Mouse (Mus musculus): ENCODE measurements around the gene Mrpl47. TPM values are rescaled to one million over a fixed set of nuclear protein-coding genes. Genes with fewer than 3 reads are reported as not detected.
A peak's percentile ranks its signal among the peaks of the same experiment; 100 is the strongest.
"Not testable (repeated sequence)": the region's sequence is repeated elsewhere in the genome, so short reads cannot be mapped to it uniquely, and the experiment has no call there.

The Mrpl47 gene
- polyA plus RNA-seq, 2 experiments from 2014 or later = 17.0 to 23.7 TPM

DNA sequence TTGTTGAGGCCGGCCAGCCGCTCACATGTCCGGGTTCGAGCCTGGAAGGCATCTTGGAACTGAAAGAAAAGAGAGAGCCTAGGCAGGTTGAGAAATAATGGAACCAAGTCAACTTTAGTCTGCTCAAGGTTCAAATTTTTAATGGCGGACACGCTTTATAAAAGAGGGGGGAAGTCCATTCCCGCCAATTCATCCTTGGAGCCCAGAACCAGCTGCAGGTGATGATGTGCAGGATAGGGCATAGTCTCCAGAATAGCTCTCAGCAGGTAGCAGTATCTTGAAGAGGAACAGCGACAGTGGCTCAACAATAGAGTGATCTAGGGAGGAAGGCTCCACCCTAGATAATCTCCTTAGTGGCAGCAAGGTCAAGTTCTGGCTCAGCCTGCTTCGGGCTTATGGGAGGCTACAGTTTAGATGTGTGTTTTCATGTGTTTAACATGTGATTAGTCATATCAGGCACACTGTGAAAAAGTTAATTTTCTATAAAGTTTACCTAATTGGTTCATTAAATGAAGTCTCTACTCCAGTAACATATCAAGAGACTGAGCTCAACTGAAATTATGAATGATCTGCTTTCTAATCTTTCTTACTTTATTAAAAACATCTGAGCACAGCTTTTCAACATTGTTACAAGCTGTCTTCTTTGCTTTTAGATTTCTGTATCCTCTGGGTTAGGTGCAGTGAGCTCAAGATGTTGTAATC lies 31.6 kb downstream of the Mrpl47 start, which contains the start of gene Actl6a:
Gene Actl6a (plus strand): TSS at position 652 of the 702 bp plus-strand sequence.
- ATAC-seq = not testable (repeated sequence)

DNA sequence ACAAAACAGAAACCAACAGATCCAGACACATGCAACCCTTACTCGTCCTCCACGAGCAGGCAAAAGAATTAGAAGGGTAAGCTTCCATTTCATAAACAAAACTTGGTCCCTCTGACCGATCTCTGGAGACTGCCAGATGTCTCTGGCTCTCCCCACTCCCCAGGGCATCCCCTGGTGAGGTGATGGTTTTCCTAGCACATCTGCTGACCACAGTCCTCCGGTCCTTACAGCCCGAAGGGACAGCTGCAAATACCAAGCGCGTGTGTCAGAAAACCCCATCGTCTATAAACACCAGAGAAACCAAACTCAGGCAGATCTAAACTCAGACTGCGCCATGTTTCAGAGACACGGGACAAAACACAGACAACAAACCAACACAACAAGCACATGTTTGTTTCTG lies 32.8 kb downstream of the Mrpl47 start:
- not testable (repeated sequence) for ATAC-seq

DNA sequence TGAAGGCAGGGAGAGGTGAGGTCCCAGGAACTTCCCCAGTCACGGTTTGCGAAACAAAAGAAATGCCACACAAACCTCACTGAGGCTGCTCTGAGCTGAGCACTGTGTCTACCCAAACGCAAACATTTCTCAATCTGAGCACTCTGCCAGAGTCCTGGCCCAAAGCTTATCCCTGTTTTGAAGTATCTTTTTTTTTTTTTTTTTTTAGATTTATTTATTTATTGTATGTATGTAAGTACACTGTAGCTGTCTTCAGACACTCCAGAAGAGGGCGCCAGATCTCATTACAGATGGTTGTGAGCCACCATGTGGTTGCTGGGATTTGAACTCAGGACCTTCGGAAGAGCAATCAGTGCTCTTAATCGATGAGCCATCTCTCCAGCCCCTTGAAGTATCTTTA lies 33.4 kb downstream of the Mrpl47 start:
- ATAC-seq = not testable (repeated sequence)

DNA sequence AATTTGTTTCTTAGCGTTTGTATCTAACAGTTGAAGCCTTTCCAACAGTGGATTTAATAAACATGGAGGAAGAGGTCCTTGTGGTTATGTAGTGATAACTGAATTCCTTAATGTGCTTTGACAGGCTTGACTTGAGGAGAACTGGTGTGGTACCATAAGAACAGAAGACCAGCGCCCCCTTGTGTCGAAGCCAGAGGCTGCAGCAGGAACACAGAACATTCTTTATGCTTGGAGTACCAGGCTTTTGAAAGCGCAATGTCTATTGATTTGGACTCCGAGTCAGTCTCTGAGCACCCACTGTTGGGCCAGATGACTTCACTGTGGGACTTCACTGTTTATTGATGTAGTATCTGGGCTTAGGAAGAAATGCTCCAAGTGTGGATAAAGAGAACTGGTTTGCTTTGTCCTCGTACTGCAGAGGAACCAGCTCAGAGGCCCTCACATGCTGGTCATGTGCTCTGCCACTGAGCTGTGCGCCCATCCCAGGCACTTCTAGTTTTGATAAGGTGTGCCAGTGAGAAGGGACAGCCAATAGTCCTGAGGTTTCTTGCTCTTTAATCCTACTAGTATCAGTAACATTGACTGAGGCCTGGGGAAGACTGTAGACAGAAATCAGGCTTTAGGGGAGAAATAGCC lies 39.1 kb downstream of the Mrpl47 start:
- ATAC-seq = peak; percentile 86

DNA sequence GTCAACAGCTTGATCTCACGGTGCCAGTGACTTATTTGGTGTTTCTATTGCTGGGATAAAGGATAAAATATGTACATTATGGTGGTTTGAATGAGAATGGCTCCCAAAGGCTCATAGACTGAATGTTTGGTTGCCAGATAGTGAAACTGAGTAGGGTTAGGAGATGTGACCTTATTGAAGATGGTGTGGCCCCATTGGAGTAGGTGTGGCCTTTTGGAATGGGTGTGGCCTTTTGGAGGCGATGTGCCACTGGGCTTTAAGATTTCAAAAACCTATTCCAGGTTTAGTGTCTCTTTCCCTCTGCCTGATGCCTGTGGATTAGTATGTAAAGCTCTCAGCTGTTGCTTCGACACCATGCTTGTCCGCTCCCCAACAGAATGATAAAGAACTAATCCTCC lies 41.8 kb downstream of the Mrpl47 start:
- ATAC-seq = no peak

DNA sequence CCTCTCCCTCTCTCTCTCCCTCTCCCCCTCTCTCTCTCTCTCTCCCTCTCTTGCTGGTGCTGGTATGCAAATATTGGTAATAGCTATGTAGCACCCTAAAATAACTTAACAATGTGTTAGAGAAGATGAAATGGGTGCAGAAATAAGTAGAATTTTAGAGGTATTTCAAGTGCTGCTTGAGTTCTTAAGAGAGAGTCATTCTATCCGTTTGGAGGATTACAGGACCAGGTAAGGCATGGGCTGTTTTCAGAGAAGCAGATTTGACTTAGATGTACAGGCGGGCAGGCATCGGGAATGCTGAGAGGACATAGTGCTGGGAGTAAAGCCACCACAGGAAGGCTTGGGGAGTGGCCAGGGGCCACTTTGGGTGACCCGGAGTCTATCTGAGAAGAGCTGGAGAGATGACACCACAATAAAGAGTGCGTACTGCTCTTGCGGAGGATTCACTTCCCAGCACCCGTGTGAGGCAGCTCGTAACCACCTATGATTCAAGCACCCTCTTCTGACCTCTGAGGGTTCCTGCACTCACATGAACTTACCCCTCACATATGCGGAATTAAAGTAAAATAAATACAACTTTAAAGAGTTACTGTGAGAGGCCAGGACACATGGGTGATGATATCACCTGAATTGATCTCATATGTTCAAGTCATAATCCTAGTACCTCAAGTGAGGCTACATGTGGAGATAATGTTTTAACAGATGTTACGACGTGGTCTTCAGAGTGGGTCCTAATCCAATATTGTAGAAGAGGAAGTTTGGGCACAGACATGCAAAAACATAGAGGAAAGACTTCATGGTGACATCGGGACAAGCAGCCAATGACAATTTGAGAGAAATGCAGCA lies 42.4 kb downstream of the Mrpl47 start:
- ATAC-seq = no peak

DNA sequence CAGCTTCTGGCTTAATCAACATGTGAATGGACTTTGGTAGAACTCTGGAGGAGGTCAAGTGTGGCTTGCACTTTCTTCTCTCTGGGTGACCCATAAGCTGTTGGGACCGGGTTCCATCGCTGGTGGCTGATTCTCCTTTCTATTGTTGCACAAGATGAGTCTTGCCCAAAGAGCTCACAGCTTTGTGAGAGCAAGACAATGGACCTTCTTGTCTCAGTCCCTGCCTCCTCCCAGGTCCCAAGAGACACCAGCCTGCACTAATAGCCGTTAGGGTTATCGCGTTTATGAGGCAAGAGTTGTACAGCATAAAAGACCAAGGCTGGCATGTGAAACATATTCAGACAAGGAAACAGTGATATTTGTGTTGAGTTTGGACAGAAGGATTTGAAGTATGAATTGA lies 43.2 kb downstream of the Mrpl47 start:
- ATAC-seq = no peak

DNA sequence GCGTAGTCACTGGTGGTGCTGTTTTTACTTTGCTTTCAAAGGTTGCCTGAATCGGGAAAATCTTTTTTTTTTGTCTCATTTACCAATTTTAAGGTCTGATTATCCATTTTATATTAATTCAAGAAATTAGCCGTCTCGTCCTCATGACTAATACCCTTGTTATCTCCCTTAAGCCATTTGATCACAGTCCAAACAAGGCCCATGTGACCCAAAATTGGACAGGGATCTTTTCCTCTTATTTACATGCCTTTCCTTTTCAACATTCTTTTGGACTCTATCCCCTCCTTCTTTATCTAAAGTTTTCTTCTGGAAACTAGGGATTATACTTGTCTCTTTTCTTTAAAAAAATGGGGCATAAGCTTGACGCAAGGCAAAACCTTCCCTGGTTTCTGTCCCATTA lies 45.6 kb downstream of the Mrpl47 start:
- no peak for ATAC-seq

DNA sequence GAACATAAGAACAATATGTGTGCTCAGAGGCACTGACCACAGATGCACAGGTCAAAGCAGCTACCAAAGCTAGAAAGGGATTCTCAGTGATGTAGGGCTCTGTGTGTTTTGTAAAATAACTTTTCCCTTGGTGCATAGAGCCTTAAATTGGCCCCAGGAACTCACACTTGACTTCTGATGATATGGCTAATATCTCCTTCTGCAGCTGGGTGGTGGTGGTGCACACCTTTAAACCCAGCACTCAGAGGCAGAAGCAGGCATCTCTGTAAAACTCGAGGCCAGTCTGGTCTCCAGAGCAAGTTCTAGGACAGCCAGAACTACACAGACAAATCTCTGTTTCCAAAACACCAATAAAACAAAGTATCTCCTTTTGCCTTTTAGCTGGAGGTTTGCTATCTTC lies 46.5 kb downstream of the Mrpl47 start:
- ATAC-seq = no peak

DNA sequence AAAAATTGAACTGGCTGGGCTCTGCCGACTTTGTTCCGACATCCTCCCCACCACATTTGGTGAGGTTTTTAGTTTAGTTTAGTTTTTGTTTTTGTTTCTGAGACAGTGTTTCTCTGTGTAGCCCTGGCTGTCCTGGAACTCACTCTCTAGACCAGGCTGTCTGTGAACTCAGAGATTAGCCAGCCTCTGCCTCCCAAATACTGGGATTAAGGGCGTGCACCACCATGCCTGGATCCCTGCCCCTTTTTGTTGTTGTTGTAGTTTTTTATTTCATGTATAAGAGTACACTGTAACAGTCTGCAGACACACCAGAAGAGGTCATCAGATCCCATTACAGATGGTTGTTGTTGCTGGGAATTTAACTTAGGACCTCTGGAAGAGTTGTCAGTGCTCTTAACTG lies 47.4 kb downstream of the Mrpl47 start:
- no peak for ATAC-seq

DNA sequence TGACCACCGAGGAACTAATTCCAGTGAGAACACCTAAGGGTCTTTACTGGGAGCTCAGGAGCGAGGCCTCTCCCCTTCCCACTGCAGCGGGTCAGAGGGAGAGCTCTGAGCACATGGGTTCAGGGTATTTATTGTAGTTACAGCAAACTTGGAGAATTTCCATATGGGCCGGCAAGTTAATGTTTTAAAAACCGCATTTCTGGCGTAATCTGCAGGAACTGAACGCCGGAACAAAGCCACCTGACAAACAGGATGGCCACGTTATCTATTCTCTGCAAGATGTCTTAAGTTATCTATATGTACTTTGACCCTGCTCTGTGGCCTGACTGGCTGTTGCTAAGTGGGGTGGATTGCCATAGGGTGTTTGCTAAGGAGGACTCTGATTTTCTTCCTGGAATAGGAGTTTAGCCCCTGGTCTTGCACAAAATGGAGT lies 47.8 kb downstream of the Mrpl47 start:
- ATAC-seq = no peak

DNA sequence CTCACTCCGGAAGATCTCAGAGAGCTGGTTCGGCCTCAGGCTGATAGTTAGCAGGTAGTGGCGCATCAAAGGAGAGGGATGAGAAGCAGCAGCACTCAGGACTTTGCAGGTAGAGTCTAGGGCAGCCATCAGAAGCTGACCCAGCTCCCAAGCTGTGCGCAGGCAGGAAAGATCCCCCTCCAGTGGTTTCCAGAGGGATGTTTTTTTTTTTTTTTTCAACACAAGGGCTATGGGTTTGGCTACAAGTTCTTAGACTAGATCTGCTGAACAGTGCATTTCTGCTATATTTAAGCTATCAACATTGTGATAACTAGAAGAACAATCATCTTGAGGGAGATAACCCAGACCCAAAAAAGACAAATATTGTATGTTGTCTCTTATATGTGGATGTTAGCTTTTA lies 50.2 kb downstream of the Mrpl47 start:
- no peak for ATAC-seq

DNA sequence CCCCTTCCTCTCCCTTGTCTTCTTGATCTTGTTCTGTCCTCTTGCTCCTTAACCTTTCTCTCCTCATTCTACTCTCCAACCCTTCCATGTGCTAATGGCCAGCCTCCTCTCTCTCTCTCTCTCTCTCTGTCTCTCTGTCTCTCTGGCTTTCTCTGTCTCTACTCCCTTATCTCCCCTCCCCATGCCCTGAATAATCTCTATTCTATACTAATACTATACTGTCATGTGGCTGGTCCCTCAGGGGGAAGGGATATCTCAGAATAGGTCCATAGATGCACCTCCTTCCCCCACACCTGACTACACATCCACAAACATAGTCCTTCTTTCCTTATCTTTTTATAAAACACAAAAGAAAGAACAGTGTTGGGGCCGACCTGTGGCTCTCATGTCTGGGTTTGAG lies 50.9 kb downstream of the Mrpl47 start:
- no peak for ATAC-seq

DNA sequence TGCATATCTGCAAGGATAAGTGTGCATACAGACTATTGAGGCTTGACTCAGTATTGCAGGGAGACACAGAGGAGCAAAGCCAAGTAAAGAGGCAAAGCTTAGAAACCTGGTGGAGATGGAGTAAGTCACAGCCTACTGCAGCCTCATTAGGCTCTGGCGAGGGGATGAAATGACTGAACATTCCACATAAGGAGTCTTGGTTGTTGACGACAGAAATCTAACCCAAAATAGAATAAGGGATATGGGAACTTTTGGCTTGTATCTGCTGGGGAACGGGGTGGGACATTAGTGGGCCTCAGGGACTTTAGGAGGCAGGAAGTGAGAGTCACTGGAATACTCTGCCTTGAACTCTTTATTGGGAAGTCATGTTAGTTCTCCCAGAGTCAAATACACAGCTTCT lies 52.8 kb downstream of the Mrpl47 start:
- no peak for ATAC-seq

DNA sequence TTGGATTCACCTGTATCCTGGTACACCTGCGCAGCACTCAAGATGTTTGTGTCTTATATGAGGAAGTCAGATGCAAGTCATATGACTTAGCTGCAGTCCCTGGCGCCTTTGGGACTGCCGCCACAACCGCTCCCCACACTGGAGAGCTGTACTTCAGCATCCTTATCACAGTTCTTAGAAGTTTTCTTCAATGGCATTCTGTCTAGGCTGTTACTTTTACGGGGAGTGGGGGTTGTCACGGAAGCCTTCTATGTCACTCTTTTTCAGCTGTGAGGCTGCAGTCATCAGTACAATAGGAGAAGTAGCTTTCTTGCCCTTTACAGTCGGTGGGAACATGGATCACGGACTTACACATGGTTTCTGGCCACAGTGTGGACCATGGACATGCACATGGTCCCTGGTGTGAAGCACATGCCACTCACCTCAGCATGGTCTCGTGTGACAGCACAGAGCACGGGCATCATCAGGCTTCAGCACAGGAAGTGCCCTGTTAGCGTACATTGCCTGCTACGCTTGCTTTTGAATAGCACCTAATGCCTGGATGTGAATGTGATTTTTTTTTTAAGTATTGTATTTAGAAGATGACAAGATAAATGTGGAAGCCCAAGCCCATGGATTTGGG lies 54.4 kb downstream of the Mrpl47 start:
- no peak for ATAC-seq

DNA sequence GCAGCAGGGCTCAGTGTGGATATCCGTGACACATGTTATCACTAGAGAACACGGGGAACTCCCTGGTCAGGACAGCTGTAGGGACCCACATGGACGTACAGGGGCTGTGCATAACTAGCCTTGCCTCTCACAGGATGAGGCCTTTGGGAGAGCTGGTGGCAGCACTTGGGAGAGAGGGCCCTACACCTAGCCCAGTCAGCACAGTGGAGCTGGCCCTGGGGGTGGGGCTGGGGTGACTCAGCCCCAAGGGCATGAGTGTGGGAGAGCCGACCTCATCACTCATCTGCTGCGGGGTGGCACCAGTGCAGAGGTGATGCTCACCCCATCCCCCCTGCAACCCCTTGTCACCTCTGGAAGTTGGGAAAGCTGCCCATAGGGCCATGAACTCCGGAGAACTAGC lies 61.0 kb downstream of the Mrpl47 start:
- no peak for ATAC-seq

Other genes starting within 250 kb of the Mrpl47 start
- gene Kcnmb3, start 245.4 kb downstream of the Mrpl47 start, polyA plus RNA-seq (2017; shearing (Covaris generic)) = under 1 TPM; 0.60 to 0.81 TPM
- gene Zfp639, start 227.3 kb downstream of the Mrpl47 start, polyA plus RNA-seq (2017; shearing (Covaris generic)) = 10 to 100 TPM; 27.6 to 28.4 TPM
- gene Mfn1, start 208.1 kb downstream of the Mrpl47 start, polyA plus RNA-seq (2017; shearing (Covaris generic)) = 10 to 100 TPM; 10.2 to 12.0 TPM
- gene Gnb4, start 121.0 kb downstream of the Mrpl47 start, polyA plus RNA-seq (2017; shearing (Covaris generic)) = 10 to 100 TPM in 1 of 2 experiments, 1 to 10 TPM in 1; 9.5 to 11.0 TPM
- 10 to 100 TPM; 85.8 to 96.2 TPM for gene Actl6a, start 31.3 kb downstream of the Mrpl47 start, polyA plus RNA-seq (2017; shearing (Covaris generic))
- gene Ndufb5, start 615 bp downstream of the Mrpl47 start, polyA plus RNA-seq (2017; shearing (Covaris generic)) = 100 to 1,000 TPM; 219 to 273 TPM
- gene Usp13, start 79.9 kb upstream of the Mrpl47 start, polyA plus RNA-seq (2017; shearing (Covaris generic)) = not detected